Mouse (Mus musculus) megakaryocyte-erythroid progenitor cell, adult 5-6 weeks (primary cell): Measurements from ENCODE around the gene Prrt4. TPM values are rescaled to one million over a fixed set of nuclear protein-coding genes. Genes with fewer than 3 reads are reported as not detected.
"Not testable (repeated sequence)": the region's sequence is repeated elsewhere in the genome, so short reads cannot be mapped to it uniquely, and the experiment has no call there.

Source experiments
- ATAC-seq: replicated peaks from 2 replicates; pipeline ENCODE4 v1.8.0; 2016; ENCODE audit warnings: mild to moderate bottlenecking, inconsistent platforms; ENCODE audit not compliant: severe bottlenecking, poor library complexity, low FRiP score, low TSS enrichment
- total RNA-seq, 2 experiments: library from RNA; stranded (forward) in 1 of 2; stranded (reverse) in 1 of 2; fragments of 200-1000, 215-1000 nt in 1 of 2; fragments of >200 nt in 1 of 2; fragmentation: Nextera tagmentation in 1 of 2; gene quantifications; 2 replicates each; pipeline ENCODE4 v1.2.3; 2014 to 2017

Gene Prrt4
- total RNA-seq (2014; fragmentation: Nextera tagmentation), result not detected in 2 replicates
- not detected in 2 replicates for total RNA-seq (2017)

DNA sequence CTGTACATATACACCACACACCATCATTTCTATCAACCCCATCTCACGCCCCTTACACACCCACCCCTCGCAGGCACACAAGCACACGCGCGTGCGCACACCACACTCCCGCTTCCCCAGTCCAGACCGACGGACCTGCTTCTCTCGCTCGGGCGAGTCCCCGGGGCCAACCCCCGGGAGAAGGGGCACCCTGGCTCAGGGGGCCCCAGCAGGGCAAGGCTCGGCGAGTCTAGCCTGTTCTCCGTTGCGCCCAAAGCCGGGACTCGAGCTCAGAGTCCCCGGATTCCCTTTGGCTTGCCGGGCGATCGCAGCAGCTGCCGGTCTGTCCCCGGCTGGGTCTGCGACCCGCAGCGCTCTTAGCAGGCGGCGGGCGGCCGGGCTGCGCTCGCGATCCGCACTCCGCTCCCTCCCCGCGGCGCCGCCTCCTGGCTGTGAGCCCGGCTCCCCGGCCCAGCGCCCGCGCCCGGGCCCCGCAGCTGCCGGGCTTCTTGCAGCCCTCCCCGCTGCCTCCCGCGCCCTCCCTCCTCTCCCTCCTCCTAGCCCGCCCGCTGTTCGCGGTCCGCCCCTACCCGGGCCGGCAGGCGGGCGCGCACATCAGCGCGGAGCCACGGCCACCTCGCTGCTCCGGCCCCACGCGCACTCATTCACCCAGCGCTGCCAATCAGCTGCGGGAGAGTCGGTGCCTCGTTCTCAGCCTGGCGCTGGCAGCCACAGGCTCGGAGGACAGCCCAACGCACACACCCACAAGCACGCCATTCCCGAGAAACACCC, at the start of gene Prrt4:
Gene Prrt4, minus strand, starts transcription at position 697 of the 771 bp plus-strand sequence.
- ATAC-seq, result 0 out of 2 replicates have a peak, but pooled peaks have one; percentile 10

DNA sequence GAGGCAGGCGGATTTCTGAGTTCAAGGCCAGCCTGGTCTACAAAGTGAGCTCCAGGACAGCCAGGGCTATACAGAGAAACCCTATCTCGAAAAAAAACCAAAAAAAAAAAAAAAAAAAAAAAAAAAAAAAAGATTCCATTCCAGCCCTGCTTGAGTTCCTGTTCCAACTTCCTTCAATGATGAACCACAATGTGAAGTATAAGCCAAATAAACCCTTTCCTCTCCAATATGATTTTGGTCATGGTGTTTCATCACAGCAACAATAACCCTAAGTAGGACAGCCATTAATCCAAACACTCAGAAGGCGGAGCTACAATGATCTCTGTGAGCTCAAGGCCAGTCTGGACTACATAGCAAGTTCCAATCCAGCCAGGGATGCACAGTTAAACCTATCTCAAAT, 38.3 kb upstream of the Prrt4 start:
- not testable (repeated sequence) for ATAC-seq

DNA sequence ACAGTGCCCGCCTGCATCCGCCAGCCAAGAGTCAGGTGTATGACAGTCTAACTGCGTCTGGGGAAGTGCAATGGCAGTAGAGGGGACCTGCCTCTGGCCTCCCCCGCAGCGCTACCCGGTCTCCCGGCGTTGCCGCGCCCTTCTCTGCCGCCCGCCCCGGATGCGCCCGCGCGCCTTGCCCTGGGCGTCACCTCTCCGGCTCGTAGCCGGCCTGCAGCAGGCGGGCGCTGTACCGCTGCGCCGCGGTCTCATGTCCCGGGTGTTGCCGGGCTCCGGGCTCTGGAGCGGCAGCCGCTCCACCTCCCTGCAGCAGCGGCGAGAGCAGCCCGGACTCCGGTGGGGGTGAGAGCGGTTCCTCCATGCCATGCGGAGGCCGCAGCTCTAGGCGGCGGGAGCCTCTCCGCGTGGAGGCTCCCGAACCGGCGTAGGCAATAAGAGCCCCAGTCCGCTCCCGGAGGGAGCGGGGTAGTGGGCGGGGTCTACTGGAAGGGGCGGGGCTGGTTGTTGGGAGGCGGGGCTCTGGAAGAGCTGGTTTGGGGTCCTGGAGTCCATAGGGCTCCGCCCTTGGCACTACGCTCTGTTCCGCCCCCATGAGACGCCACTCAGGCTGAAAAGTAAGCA, 36.6 kb upstream of the Prrt4 start, which contains the start of gene Impdh1:
Gene Impdh1, minus strand, starts transcription at position 484 of the 621 bp plus-strand sequence.
- ATAC-seq, result peak; percentile 57

DNA sequence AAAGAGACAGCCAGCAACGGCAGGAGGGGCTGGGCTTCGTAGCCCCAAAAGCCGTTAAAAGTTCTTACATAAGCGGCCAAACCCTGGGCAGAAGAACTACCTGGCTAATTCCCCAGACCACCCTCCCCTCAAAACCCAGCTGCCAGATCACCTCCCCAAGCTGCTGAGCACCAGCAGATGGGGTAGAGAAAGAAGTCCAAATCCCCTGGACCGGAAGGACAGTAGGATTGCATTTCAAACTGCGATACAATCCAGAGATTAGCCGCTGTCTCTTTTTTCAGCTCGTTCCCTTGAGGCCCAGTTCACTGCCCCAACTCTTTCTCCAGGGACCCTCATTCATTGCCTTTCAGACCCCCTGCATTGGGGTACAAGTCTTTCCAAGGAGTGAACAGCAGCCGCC, 35.8 kb upstream of the Prrt4 start:
- ATAC-seq, result no peak

DNA sequence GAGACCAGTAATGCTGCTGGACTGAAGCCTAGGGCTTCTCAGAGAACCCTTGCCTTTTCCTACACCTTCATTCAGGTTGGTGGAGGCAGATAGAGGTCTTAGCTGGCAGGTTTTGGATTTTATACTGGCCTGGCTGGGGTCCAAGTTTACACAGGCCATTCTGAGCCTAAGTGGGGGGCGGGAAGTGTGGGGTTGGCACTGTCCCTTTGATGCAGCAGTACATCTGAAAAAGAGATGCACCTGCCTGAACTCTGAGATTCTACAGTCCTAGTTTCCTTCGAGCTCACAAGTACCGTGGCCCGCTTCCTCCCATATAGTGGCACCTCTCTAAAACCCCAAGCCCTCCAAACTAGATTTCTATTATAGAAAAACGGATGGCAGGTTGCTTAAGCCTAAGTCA, 35.4 kb upstream of the Prrt4 start:
- ATAC-seq, result no peak

DNA sequence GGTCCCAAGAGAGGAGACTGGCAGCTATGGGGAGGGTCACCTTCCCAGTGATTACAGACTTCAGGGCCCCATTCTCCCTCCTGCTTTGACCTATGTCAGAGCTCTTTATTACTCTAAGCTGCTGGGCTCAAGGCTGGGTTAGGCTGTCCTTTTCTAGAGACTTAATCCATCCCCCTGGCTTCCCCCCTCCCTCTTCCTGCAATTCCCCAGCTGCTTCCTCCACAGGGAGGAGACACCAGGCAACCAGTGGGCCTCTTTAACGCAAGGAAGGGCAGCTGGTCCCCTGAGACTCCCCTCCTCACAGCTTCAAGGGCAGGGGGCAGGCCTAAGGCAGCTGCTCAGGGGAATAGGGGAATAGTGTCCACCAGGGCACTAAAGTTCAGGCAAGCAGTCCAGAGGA, 34.9 kb upstream of the Prrt4 start:
- no peak for ATAC-seq

DNA sequence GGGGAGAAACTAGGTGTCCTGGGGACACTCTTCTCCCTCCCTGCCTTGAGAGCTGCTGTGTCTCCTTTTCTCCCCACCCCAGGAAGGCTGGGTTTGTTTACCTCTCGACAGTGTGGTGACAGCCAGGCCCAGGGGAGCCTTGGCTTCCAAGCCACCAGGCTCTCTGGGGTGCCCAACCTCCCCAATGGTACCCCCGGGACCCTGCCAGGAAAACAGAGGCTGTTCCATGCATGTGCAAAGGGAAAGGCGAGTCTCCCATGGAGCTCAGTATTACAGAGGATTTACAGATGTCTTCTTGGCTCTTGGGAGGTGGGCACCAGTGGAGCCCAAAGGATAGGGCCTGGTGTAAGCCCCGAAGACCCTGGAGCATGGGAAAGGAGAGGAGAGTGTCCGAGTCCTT, 34.1 kb upstream of the Prrt4 start:
- no peak for ATAC-seq

DNA sequence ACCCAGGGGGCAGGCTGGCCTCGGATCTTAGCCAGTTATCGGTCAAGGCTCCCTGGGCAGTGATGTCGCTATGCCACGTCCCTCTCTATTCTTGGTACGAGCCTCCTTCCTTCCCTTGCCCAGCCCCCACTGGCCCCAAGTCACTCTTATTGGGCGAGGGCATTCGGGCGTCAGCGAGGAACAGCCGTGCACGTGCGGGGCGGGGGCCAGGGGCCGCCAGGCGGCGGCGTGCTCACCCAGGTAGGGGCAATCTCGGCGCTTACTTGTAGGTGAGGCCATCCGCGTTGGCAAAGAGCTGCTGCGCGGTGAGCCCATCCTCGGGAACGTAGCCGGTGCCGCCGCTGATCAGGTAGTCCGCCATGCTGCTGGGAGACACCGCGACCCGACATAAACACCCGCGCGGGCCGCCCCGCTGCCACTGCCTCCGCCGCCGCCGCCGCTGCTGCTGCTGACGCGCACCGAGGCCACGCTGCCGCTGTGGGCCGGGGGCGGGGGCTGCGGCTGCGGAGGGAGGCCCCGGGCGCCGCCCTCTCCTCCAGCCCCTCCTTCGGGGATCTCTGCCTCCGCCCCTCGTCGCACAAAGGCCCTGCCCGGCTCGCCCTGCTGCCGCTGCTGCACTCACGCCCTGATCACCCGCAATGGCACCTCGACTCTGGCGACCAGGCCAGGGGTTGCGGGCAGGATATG, 32.6 kb upstream of the Prrt4 start:
- peak; percentile 81 for ATAC-seq

DNA sequence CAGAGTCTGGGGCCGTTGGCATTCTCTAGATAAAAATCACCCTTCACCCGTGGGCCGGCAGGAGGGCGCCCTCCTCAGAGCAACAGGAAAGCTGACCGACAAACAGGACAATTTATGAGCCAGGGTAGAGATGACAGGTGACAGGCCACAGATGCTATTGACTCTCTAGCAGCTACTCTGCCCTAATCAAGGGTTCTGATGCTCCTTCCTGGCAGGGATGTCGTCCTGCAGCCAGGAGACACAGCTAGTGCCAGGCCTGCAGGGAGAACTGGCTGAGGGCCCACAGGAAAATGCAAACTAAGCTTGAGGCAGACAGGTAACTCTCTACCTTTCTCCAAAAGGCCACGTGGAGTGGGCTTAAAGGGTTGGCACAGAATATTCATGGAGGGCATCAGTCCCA, 31.8 kb upstream of the Prrt4 start:
- no peak for ATAC-seq

DNA sequence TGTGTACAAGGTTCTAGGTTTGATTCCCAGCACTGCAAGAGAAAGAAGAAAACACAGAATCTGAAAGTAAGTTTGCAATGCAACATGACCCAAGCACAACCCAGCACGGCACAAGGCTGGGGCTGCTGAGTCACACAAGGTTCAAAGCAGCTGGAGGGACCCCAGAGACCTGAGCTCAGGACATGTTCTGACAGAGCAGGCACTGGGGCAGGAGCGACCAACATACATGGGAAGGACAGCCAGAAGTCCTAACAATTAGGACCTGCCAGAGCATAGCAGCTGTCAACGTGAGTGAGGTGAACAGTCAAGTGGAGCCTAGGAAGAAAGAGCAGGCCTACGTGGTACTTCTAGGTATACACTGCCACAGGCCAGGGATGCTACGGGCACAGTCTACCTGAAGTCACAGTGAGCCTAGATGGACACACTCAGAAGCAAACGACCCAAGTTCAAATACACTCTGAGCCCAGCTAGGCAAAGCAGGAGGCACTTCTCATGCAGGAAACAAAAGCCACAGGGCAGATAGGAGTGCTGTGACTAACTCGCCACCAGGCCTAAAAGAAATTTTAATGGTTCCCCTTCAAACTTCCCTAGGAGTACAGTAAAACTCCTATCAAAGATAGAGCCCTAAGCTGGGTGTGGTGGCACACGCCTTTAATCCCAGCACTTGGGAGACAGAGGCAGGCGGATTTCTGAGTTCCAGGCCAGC, 31.0 kb upstream of the Prrt4 start:
- ATAC-seq, result no peak

DNA sequence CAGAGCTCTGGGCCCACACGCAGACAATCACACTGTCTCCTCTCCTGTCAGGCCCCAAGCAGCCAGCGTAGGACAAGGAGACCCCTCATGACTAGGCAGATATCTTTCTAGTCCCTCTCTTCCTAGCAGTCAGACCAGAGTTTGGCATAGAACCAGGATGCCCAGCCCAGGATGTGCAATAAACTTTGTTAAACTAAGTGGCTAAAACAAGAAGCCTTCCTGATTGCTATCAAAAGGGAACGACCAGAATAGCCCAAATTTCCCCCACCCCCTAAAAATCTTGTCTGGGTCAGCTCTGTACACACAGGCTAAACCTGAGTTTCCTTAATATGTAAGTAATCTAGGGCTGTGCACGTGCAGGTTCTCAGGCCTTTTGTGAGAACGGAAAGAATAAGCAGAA, 28.8 kb upstream of the Prrt4 start:
- no peak for ATAC-seq

DNA sequence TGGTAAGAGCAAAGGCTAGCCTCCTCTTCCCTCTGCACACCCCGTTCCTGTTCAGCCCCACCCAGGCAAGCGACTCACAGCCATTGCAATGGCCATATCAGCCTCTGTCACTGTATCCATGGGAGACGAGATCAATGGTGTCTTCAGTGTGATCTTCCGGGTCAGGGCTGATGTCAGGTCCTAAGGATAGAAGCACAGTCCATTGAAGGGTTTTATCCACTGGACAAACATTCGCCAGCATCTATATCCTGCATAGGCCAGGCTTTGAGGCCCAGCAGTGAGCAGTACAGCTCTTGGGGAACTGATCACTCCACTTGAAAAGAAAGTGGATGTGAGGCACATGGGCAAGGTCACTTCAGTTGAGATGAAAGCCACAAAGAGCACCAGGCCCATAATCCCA, 27.6 kb upstream of the Prrt4 start:
- no peak for ATAC-seq

DNA sequence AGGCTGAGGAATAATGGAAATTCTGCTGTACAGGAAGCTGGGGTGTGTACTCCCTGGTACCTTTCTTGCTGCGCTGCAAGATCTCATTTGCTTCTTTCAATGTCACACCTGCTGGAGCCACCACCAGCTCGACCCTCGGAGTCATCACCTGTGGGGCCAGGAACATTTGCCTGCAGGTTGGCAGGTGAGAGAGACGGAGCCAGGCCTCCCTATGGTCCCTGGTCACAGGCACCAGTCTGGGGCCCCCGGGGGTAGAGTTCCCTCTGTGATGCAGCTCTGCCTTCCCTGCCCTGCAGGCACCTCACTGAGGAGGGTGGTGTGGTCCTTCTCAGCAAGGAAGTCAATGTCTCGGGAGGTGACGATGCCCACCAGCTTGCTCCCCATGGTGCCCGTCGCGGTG, 26.6 kb upstream of the Prrt4 start:
- no peak for ATAC-seq

DNA sequence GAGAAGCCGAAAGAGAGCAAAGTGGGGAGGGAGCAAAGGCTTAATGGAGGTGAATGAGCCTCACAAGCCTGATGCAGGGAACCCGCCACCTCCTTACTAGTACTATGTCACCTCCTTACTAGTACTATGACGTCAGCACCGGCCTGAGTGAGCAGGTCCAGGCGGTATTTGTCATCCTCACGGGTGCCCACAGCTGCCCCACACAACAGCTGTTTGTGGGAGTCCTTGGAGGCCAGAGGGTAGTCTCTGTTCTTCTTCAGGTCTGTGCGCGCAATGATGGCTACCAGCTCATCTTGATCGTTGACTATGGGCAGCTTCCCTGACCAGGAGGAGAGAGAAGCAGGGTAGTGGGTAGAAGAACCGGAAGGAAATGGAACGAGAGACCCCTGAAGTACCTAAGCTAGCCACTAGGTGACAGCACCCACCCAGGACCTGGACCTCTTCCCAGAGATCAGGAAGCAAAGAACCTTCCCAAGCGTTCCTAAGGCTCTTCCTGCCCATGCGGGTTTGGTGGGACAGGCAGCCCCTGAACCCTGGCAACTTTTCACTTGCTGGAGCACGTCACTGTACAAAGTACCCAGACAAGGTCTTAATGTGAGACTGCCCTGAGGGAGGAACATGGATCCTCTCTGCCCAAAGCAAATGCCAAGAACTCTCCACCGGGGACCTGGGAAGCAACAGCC, 25.7 kb upstream of the Prrt4 start:
- 0 out of 2 replicates have a peak, but pooled peaks have one; percentile 32 for ATAC-seq

DNA sequence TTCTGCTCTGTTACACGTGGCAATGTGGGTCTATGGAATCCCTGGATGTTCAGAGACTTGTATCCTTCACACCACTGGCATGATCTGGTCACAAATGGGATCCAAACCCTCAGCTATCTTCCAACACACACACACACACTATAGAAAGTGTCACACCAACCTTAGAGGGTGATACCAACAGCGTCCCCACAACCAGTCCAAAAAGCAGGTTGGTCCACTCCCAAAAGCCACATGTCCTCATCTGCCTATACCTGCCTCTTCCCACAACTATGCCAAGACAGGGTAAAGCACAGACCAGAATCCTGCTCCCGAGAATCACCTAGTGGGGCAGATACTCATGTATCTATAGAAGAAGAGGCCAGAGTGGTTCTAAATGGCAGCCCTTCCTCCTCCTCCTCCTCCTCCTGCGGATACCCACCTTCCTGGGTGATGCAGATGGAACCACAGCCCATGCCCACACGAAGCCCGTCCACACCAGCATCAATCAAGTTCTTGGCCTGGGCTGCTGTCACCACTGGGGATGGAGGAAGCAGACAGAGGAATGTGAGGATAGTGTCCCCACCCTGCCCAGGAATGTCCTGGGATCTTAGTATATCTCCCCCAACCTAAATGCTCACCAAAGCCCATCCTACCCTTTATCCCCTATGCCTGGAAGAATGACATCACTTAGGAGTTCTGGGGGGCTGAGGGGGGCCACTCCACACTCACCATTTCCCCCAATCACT, 24.6 kb upstream of the Prrt4 start:
- no peak for ATAC-seq

DNA sequence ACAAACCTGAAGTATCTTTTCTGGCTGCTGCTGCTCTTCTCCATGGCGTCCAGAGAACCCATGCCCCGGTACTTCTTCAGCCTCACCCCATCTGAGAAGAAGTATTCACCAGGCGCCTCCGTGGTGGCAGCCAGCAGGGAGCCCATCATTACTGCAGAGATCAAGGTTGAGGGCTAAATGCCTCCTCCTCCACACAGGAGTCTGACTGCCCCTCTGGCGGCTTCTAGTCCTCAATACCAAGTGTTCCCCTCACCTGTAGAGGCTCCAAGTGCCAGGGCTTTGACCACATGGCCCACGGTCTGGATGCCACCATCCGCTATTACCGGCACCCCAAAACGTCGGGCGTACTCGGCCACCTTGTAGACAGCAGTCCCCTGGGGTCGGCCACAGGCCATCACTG, 23.7 kb upstream of the Prrt4 start:
- ATAC-seq, result no peak

DNA sequence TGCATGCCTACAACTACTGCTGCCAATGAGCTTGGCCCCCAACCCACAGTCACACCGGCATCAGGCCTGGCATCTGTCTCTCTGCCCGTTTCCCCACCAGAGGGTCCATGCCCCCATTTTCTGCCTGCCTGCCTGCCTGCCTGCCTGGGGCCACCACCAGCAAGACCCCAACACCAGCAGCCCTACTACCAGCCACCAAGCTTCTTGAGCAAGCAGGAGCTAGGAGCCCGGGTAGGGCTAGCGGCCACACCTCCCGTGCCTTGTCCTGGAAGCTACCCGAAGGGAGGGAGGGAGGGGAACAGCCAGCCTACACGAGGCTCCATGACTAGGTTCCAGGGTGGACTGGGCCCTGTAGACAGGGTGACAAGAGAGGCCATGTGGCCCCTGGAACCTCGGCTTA, 22.6 kb upstream of the Prrt4 start:
- ATAC-seq, result no peak

DNA sequence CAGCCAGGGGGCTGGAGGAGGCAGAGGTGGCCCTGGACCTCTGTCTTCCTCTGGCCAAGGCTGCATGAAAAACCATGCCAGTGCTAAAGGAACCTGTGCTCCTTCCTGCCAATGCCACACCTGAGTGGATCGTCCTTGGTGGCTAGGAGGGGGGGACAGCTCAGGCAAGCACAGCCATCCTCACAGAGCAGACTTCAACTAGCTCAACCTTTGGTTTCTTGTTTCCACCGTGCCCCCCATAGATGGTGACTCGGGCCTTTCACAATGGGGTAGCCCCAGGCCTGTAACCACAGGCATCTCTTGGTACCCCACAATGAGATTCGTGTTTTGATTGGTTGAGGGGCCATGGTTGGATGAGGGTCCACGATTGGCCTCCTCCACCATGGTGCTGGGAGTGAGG, 22.0 kb upstream of the Prrt4 start:
- no peak for ATAC-seq

DNA sequence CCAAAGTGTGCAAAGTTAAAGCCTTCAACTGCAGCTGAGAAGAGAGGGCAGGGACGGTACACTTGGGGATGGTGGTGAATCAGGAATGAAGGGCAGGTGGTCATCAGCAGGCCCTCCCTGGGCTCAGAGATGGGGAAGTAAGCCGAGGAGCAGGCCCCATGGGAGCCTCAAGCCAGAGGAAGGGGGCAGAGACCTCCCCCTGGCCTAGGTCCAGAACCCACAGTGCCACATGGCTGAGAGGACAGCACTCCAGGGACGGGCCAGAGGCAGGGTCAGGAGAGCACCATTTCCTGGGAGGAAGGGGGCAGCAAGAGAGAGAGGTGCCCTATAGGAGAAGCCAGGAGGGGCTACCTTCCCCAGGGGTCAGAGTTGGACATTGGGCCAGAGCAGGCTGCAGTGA, 21.1 kb upstream of the Prrt4 start:
- ATAC-seq, result no peak
